Mouse (Mus musculus) myocyte (in vitro differentiated cells): ENCODE data around the gene R3hcc1l. TPM values are rescaled to one million over a fixed set of nuclear protein-coding genes. Genes with fewer than 3 reads are reported as not detected.

Experiments used
- H3K27me3 ChIP-seq: one replicate; pipeline ENCODE4 v1.6.1; 2011; ENCODE audit not compliant: control insufficient read depth, insufficient read depth, insufficient read length
- H3K36me3 ChIP-seq: one replicate; pipeline ENCODE4 v1.6.1; 2011; ENCODE audit not compliant: control insufficient read depth, insufficient read depth
- H3K4me2 ChIP-seq: one replicate; pipeline ENCODE4 v1.6.1; 2011; ENCODE audit warnings: low read depth, control low read depth
- H3K4me3 ChIP-seq: one replicate; pipeline ENCODE4 v1.5.1; 2011; ENCODE audit warnings: mild to moderate bottlenecking, control low read depth, moderate library complexity
- H3K79me2 ChIP-seq: one replicate; pipeline ENCODE4 v1.6.1; 2011; ENCODE audit not compliant: control insufficient read depth, insufficient read depth
- H3ac ChIP-seq: one replicate; pipeline ENCODE4 v1.6.1; 2011; ENCODE audit not compliant: control insufficient read depth, insufficient read length
- CEBPB ChIP-seq: IDR thresholded peaks from 2 replicates; pipeline ENCODE4 v1.6.1; 2011; ENCODE audit warnings: mild to moderate bottlenecking, moderate library complexity; ENCODE audit not compliant: poor library complexity, insufficient read depth, severe bottlenecking
- E2F4 ChIP-seq: IDR thresholded peaks from one replicate; pipeline ENCODE4 v1.6.1; 2011; ENCODE audit warnings: mild to moderate bottlenecking, control low read depth, moderate library complexity; ENCODE audit not compliant: insufficient read depth
- MAX ChIP-seq: IDR thresholded peaks from one replicate; pipeline ENCODE4 v1.6.1; 2011; ENCODE audit warnings: low read depth, mild to moderate bottlenecking, control low read depth
- MYOD1 ChIP-seq, 3 experiments: IDR thresholded peaks; one replicate each; pipeline ENCODE4 v1.6.1; 2011; ENCODE audit warnings: control low read depth in 2 of 3, low read depth in 2 of 3, mild to moderate bottlenecking in 2 of 3, moderate library complexity in 1 of 3; ENCODE audit not compliant: insufficient read length in 2 of 3, control insufficient read depth in 1 of 3
- MYOG ChIP-seq, 3 experiments: IDR thresholded peaks; one replicate each; pipeline ENCODE4 v1.6.1; 2011; ENCODE audit warnings: control low read depth in 2 of 3, low read depth in 2 of 3, mild to moderate bottlenecking in 2 of 3; ENCODE audit not compliant: insufficient read length in 2 of 3, control insufficient read depth in 1 of 3, insufficient read depth in 1 of 3
- POLR2A ChIP-seq: IDR thresholded peaks from one replicate; pipeline ENCODE4 v1.6.1; 2011; ENCODE audit warnings: low read depth, mild to moderate bottlenecking, control low read depth, moderate library complexity; ENCODE audit not compliant: insufficient read length
- POLR2AphosphoS2 ChIP-seq: IDR thresholded peaks from one replicate; pipeline ENCODE4 v1.6.1; 2011; ENCODE audit warnings: low read depth, control low read depth; ENCODE audit not compliant: insufficient read length
- REST ChIP-seq: IDR thresholded peaks from one replicate; pipeline ENCODE4 v1.6.1; 2011; ENCODE audit warnings: mild to moderate bottlenecking, control low read depth, moderate library complexity; ENCODE audit not compliant: insufficient read depth, insufficient read length
- SRF ChIP-seq: IDR thresholded peaks from one replicate; pipeline ENCODE4 v1.6.1; 2011; ENCODE audit warnings: low read depth; ENCODE audit not compliant: control insufficient read depth, insufficient read length
- TCF12 ChIP-seq: IDR thresholded peaks from one replicate; pipeline ENCODE4 v1.6.1; 2011; ENCODE audit warnings: mild to moderate bottlenecking, control low read depth; ENCODE audit not compliant: poor library complexity, insufficient read depth, severe bottlenecking
- TCF3 ChIP-seq: IDR thresholded peaks from one replicate; pipeline ENCODE4 v1.6.1; 2011; ENCODE audit warnings: low read depth, control low read depth; ENCODE audit not compliant: insufficient read length
- USF1 ChIP-seq: IDR thresholded peaks from one replicate; pipeline ENCODE4 v1.6.1; 2011; ENCODE audit warnings: low read depth, mild to moderate bottlenecking, control low read depth, moderate library complexity
- polyA plus RNA-seq: library from polyadenylated mRNA; unstranded; fragments of >200 nt; fragmentation: generic; extraction: Trizol; gene quantifications from one replicate; pipeline ENCODE4 v1.2.1, GENCODE M21; 2012; ENCODE audit warnings: missing spikeins

The R3hcc1l gene
- polyA plus RNA-seq, 1 experiment: 3.8 TPM

DNA sequence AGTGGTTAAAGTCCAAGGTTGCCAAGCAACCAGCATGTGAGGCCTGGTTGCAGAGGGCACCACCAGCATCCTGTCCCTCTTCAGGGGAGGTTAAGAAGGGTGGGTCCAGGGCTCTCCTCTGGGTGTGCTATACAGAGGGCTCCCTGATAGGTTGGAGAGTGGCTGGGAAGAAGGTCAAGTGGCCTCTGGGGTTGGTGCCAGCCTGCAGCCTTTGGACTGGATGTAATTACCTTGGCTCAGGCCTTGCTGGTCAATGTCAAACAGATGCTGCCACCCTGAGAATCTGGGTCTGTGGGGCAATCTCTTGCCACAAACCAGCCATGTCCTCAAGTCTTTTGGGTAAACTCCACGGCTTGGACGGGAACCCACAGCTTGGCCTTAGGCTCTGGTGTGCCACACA lies 82.9 kb downstream of the R3hcc1l start:
- no peak overlapping the region for H3ac ChIP-seq
- TF ChIP-seq POLR2AphosphoS2 (no peak), USF1 (no peak), TCF12 (no peak), MAX (no peak), MYOG (IDR thresholded peaks at IDR 0.05; ENCODE audit: control insufficient read depth in 1 of 3, insufficient read depth in 1 of 3, insufficient read length in 2 of 3, low read depth in 2 of 3) (no peak), E2F4 (no peak), POLR2A (no peak), SRF (no peak), CEBPB (no peak), TCF3 (no peak), MYOD1 (IDR thresholded peaks at IDR 0.05; ENCODE audit: control insufficient read depth in 1 of 3, insufficient read length in 2 of 3, low read depth in 2 of 3) (no peak), REST (no peak)

GRCm38 (mm10) chr19:42602041-42602440 lies 83.5 kb downstream of the R3hcc1l start:
- H3K36me3 ChIP-seq: no peaks in the 10 kb centered on the region
- TF ChIP-seq POLR2A: no peak
- TF ChIP-seq MYOD1 (IDR thresholded peaks at IDR 0.05; ENCODE audit: control insufficient read depth in 1 of 3, insufficient read length in 2 of 3, low read depth in 2 of 3): no peak
- no peak for TF ChIP-seq REST
- TF ChIP-seq TCF12: no peak
- no peak for TF ChIP-seq USF1
- TF ChIP-seq SRF: no peak
- TF ChIP-seq CEBPB: no peak
- no peak for TF ChIP-seq MYOG (IDR thresholded peaks at IDR 0.05; ENCODE audit: control insufficient read depth in 1 of 3, insufficient read depth in 1 of 3, insufficient read length in 2 of 3, low read depth in 2 of 3)
- no peaks in the 10 kb centered on the region for H3K79me2 ChIP-seq
- no peaks in the 10 kb centered on the region for H3K27me3 ChIP-seq
- H3K4me2 ChIP-seq: no peak overlapping the region
- H3ac ChIP-seq: no peak overlapping the region
- H3K4me3 ChIP-seq: no peak overlapping the region

More for the DNA sequence above, 82.9 kb downstream of the R3hcc1l start:
- Histone ChIP-seq H3K36me3 (no peaks in the 10 kb centered on the region), H3K79me2 (no peaks in the 10 kb centered on the region), H3K4me2 (no peak overlapping the region), H3K4me3 (no peak overlapping the region), H3K27me3 (no peaks in the 10 kb centered on the region)

- Histone ChIP-seq H3ac (no peak overlapping the region), H3K4me2 (no peak overlapping the region), H3K36me3 (no peaks in the 10 kb centered on the region), H3K27me3 (no peaks in the 10 kb centered on the region), H3K79me2 (no peaks in the 10 kb centered on the region), H3K4me3 (no peak overlapping the region)
- no peak for TF ChIP-seq TCF3
- TF ChIP-seq MYOG (IDR thresholded peaks at IDR 0.05; ENCODE audit: control insufficient read depth in 1 of 3, insufficient read depth in 1 of 3, insufficient read length in 2 of 3, low read depth in 2 of 3): no peak
- TF ChIP-seq CEBPB: no peak
- no peak for TF ChIP-seq TCF12
- TF ChIP-seq POLR2A: no peak
Observed at GRCm38 (mm10) chr19:42602576-42602975, 84.0 kb downstream of the R3hcc1l start.

DNA sequence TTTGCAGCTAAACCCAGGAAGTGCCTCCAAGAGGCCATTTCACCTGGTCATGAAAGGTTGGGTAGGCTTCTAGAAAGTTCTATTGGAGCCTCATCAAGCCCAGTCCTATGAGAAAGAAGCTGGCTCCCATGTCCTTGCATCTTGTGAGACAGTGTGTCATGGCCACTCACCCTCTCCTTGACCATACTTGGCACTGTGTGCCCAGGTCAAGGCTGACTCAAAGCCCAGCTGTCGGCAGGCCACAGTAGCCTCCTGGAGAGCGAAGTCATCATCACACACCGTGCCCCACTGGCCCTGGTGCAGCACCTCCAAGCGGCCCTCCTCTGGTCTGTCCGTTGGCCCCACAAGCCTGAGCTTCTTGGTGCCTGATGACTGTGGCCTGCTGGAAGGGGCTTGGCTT lies 89.5 kb downstream of the R3hcc1l start:
- no peak overlapping the region for H3K4me3 ChIP-seq
- H3K4me2 ChIP-seq: no peak overlapping the region
- no peak overlapping the region for H3ac ChIP-seq
- H3K36me3 ChIP-seq: no peaks in the 10 kb centered on the region
- TF ChIP-seq SRF (no peak), MAX (no peak), POLR2A (no peak), TCF3 (no peak), TCF12 (no peak), E2F4 (no peak), MYOG (IDR thresholded peaks at IDR 0.05; ENCODE audit: control insufficient read depth in 1 of 3, insufficient read depth in 1 of 3, insufficient read length in 2 of 3, low read depth in 2 of 3) (no peak), REST (no peak), POLR2AphosphoS2 (no peak), USF1 (no peak), MYOD1 (IDR thresholded peaks at IDR 0.05; ENCODE audit: control insufficient read depth in 1 of 3, insufficient read length in 2 of 3, low read depth in 2 of 3) (no peak), CEBPB (no peak)
- no peaks in the 10 kb centered on the region for H3K79me2 ChIP-seq
- H3K27me3 ChIP-seq: no peaks in the 10 kb centered on the region

DNA sequence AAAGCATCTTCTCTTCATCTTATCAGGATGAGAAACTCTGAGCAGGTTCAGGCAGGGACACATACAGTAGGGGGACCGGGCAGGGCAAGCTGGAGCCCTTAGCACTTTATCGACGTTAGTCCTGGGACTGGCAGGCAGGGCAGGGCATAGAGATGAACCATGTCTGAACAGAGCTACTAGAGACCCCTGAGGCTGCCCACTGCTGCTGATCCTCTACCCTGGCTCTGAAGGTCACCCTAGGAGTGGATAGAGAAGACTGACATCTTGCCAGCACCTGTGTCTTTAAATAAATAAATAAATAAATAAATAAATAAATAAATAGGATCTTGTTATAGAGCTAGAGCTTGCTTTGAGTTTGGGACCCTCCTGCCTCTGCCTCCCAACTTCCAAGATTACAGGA lies 91.2 kb downstream of the R3hcc1l start:
- no peaks in the 10 kb centered on the region for H3K36me3 ChIP-seq

More for the DNA sequence above, 91.2 kb downstream of the R3hcc1l start:
- TF ChIP-seq MAX (no peak), SRF (no peak), USF1 (no peak), TCF3 (no peak), REST (no peak), MYOD1 (IDR thresholded peaks at IDR 0.05; ENCODE audit: control insufficient read depth in 1 of 3, insufficient read length in 2 of 3, low read depth in 2 of 3) (no peak), MYOG (IDR thresholded peaks at IDR 0.05; ENCODE audit: control insufficient read depth in 1 of 3, insufficient read depth in 1 of 3, insufficient read length in 2 of 3, low read depth in 2 of 3) (no peak), POLR2A (no peak), CEBPB (no peak), TCF12 (no peak), POLR2AphosphoS2 (no peak), E2F4 (no peak)
- Histone ChIP-seq H3K79me2 (no peaks in the 10 kb centered on the region), H3K27me3 (no peaks in the 10 kb centered on the region), H3ac (no peak overlapping the region), H3K4me2 (no peak overlapping the region), H3K4me3 (no peak overlapping the region)
